Comparison of ENCODE assay signal across 24 mouse cellular contexts in genomic region chr6:42509311-42509710, GRCm38 (mm10). TPM values are rescaled to one million over a fixed set of nuclear protein-coding genes. Genes with fewer than 3 reads are reported as not detected.
"Had no signal": no experiment of that assay in that cellular context is flagged by ENCODE, and none has a peak within 500 bp of the region (broad histone marks: within the 10 kb centered on the region; RNA-seq: fewer than 3 reads in every experiment).

No protein-coding gene starts in this region.

- H3K9ac ChIP-seq: limb, embryonic 12.5 days; liver, embryonic 13.5 days; liver, postnatal 0 days; neural tube, embryonic 15.5 days had no signal

- H3K4me3 ChIP-seq: layer of hippocampus, adult 2 months; limb, embryonic 12.5 days; liver, embryonic 13.5 days; midbrain, embryonic 10.5 days; myocyte; neural tube, embryonic 15.5 days had no signal

- H3K36me3 ChIP-seq: limb, embryonic 12.5 days; liver, embryonic 13.5 days; midbrain, embryonic 10.5 days; neural tube, embryonic 15.5 days had no signal

- ATAC-seq: intestine, embryonic 16.5 days; liver, postnatal 0 days had no signal

- H3K9me3 ChIP-seq: limb, embryonic 12.5 days; liver, embryonic 13.5 days; midbrain, embryonic 10.5 days; neural tube, embryonic 15.5 days had no signal

- H3K4me1 ChIP-seq: limb, embryonic 12.5 days; liver, embryonic 13.5 days; midbrain, embryonic 10.5 days; neural tube, embryonic 15.5 days had no signal

- H3K27me3 ChIP-seq: limb, embryonic 12.5 days; liver, embryonic 13.5 days; neural tube, embryonic 15.5 days had no signal

- DNase-seq: kidney, adult 2 months; kidney, postnatal 36 days; liver; liver, embryonic 13.5 days; liver, postnatal 0 days; lung, postnatal 14 days; midbrain, embryonic 14.5 days; right cerebral cortex, adult 18-20 months; right cerebral cortex, postnatal 25 days; thymus, adult 2 months; thymus, postnatal 25 days had no signal

- H3K4me2 ChIP-seq: limb, embryonic 12.5 days; liver, embryonic 13.5 days; neural tube, embryonic 15.5 days had no signal

- H3K27ac ChIP-seq: layer of hippocampus, adult 2 months; limb, embryonic 12.5 days; liver, embryonic 13.5 days; midbrain, embryonic 10.5 days; neural tube, embryonic 15.5 days had no signal

RNA-seq across cellular contexts. Expression of gene Olfr456, which starts 22.3 kb away (rescaled TPM):
- total RNA-seq: layer of hippocampus, adult 2 months; layer of hippocampus, postnatal 10 days; left cerebral cortex, postnatal 36 days; megakaryocyte progenitor cell, adult 5-6 weeks had no signal
- polyA plus RNA-seq: intestine, embryonic 16.5 days; kidney, adult 2 months; kidney, embryonic 16.5 days; limb, embryonic 12.5 days; liver, embryonic 13.5 days; liver, postnatal 0 days; midbrain, embryonic 10.5 days; midbrain, embryonic 14.5 days; neural tube, embryonic 11.5 days; neural tube, embryonic 15.5 days; small intestine, adult 2 months; stomach, embryonic 16.5 days; thymus, adult 2 months had no signal

RNA-seq across cellular contexts. Expression of gene Olfr457, which starts 33.2 kb away (rescaled TPM):
- total RNA-seq: layer of hippocampus, adult 2 months; layer of hippocampus, postnatal 10 days; left cerebral cortex, postnatal 36 days; megakaryocyte progenitor cell, adult 5-6 weeks had no signal
- polyA plus RNA-seq: kidney, adult 2 months; kidney, embryonic 16.5 days; limb, embryonic 12.5 days; liver, embryonic 13.5 days; liver, postnatal 0 days; midbrain, embryonic 10.5 days; neural tube, embryonic 11.5 days; neural tube, embryonic 15.5 days; small intestine, adult 2 months; stomach, embryonic 16.5 days; thymus, adult 2 months had no signal

RNA-seq across cellular contexts. Expression of gene Olfr455, which starts 38.1 kb away (rescaled TPM):
- total RNA-seq: layer of hippocampus, adult 2 months; layer of hippocampus, postnatal 10 days; left cerebral cortex, postnatal 36 days; megakaryocyte progenitor cell, adult 5-6 weeks had no signal
- polyA plus RNA-seq: intestine, embryonic 16.5 days; kidney, adult 2 months; kidney, embryonic 16.5 days; limb, embryonic 12.5 days; liver, embryonic 13.5 days; liver, postnatal 0 days; midbrain, embryonic 10.5 days; midbrain, embryonic 14.5 days; myocyte; neural tube, embryonic 11.5 days; neural tube, embryonic 15.5 days; small intestine, adult 2 months; thymus, adult 2 months had no signal

RNA-seq across cellular contexts. Expression of gene Olfr458, which starts 44.3 kb away (rescaled TPM):
- total RNA-seq: layer of hippocampus, adult 2 months; layer of hippocampus, postnatal 10 days; left cerebral cortex, postnatal 36 days; megakaryocyte progenitor cell, adult 5-6 weeks had no signal
- polyA plus RNA-seq: intestine, embryonic 16.5 days; kidney, adult 2 months; kidney, embryonic 16.5 days; limb, embryonic 12.5 days; liver, embryonic 13.5 days; liver, postnatal 0 days; midbrain, embryonic 10.5 days; midbrain, embryonic 14.5 days; myocyte; neural tube, embryonic 11.5 days; neural tube, embryonic 15.5 days; small intestine, adult 2 months; stomach, embryonic 16.5 days; thymus, adult 2 months had no signal
